Mouse (Mus musculus): ENCODE measurements around the gene Reps2. TPM values are rescaled to one million over a fixed set of nuclear protein-coding genes. Genes with fewer than 3 reads are reported as not detected.

The Reps2 gene
- polyA plus RNA-seq, 1 experiment from 2014 or later, result 0.61 TPM

GRCm38 (mm10) chrX:162584349-162584748, 59.1 kb downstream of the Reps2 start:
- WGBS, result 44% methylated on average over 3 of the region's 3 CpGs
- no peak overlapping the region for H3K9ac ChIP-seq
- no peak overlapping the region for H3K27ac ChIP-seq
- no peaks in the 10 kb centered on the region for H3K4me1 ChIP-seq
- H3K36me3 ChIP-seq, result no peaks in the 10 kb centered on the region
- no peak overlapping the region for H3K4me2 ChIP-seq
- no peaks in the 10 kb centered on the region for H3K9me3 ChIP-seq
- H3K4me3 ChIP-seq, result no peak overlapping the region
- ATAC-seq (ENCODE audit: borderline replicate concordance, extremely low read depth, low FRiP score, low TSS enrichment), result no peak
- 0 out of 2 replicates have a peak, but pooled peaks cover 6% of the 10 kb centered on the region for H3K27me3 ChIP-seq

GRCm38 (mm10) chrX:162580521-162580920, 62.9 kb downstream of the Reps2 start:
- Histone ChIP-seq H3K27me3 (0 out of 2 replicates have a peak, but pooled peaks cover 6% of the 10 kb centered on the region), H3K4me1 (no peaks in the 10 kb centered on the region), H3K9ac (no peak overlapping the region), H3K27ac (no peak overlapping the region), H3K36me3 (no peaks in the 10 kb centered on the region), H3K9me3 (no peaks in the 10 kb centered on the region), H3K4me2 (no peak overlapping the region), H3K4me3 (no peak overlapping the region)
- WGBS, result 75% methylated on average over 3 of the region's 3 CpGs
- ATAC-seq (ENCODE audit: borderline replicate concordance, extremely low read depth, low FRiP score, low TSS enrichment), result no peak

DNA sequence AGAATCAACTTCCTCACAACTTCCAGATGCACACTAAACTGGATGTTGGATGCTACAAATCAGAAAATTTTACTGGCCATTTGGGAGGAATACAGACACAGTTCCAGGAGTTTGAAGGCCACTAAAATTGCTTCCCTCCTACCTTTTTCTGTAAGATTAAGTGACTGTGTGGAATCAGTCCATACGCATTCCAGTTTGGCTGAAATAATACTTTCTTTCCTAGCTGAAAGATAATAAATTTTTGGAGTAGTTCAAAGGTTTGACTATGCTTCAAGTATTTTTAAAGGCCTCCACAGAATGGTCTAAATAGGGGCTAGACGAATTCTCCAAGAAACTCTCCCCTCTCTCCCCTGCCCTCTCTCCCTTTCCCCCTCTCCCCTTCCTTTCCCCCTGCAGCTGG, 75.0 kb downstream of the Reps2 start:
- Histone ChIP-seq H3K4me2 (no peak overlapping the region), H3K27me3 (no peaks in the 10 kb centered on the region), H3K9me3 (no peaks in the 10 kb centered on the region), H3K9ac (no peak overlapping the region), H3K36me3 (no peaks in the 10 kb centered on the region), H3K4me3 (no peak overlapping the region), H3K4me1 (no peaks in the 10 kb centered on the region), H3K27ac (no peak overlapping the region)
- no peak for ATAC-seq (ENCODE audit: borderline replicate concordance, extremely low read depth, low FRiP score, low TSS enrichment)
- 53% methylated on average over 2 of the region's 2 CpGs for WGBS

DNA sequence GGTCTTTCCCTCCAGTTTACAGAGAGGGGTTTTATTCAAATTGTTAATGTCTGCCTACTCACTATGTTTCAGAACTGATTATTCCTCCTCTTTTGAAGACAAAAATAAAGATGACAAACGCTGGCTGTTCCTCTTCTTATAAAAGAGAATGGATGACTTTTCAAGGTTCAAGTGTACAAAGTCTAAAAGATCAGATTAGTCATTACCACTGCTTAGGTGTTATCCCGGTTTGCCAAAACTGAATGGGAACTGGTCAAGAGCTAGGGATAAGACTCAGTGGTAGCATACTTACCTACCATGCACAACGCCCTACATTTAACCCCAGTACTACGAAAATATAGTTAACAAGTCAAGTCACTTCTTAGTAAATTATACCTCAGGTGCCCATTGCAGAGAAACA, 77.9 kb downstream of the Reps2 start:
- Histone ChIP-seq H3K4me3 (no peak overlapping the region), H3K36me3 (no peaks in the 10 kb centered on the region), H3K27me3 (peaks cover 2% of the 10 kb centered on the region; the same call in 1 of the 2 replicates), H3K27ac (no peak overlapping the region), H3K4me2 (no peak overlapping the region), H3K9ac (no peak overlapping the region), H3K9me3 (no peaks in the 10 kb centered on the region), H3K4me1 (no peaks in the 10 kb centered on the region)
- 91% methylated on average over 4 of the region's 4 CpGs for WGBS
- no peak for ATAC-seq (ENCODE audit: borderline replicate concordance, extremely low read depth, low FRiP score, low TSS enrichment)

DNA sequence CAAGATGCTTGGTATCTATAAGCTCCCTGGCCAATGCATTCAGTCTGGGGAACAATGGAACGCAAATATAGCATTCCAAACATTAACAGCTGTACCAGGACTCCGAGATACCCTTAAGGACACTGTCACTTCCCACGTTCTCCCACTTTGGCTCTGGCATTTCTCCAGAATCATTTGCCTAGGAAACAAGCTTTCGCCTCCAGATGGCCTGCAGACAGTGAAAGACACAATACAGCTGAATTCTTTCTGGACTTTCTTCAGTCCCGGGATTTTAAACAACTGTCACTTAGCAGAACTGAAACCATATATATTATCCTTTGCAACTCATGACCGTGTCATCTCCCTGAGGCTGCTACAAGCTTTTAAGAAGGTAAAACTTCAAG, 87.0 kb downstream of the Reps2 start:
- WGBS, result 37% methylated on average over 6 of the region's 6 CpGs
- H3K27me3 ChIP-seq, result peaks cover 14% of the 10 kb centered on the region
- peak; percentile 65 for ATAC-seq (ENCODE audit: borderline replicate concordance, extremely low read depth, low FRiP score, low TSS enrichment)

DNA sequence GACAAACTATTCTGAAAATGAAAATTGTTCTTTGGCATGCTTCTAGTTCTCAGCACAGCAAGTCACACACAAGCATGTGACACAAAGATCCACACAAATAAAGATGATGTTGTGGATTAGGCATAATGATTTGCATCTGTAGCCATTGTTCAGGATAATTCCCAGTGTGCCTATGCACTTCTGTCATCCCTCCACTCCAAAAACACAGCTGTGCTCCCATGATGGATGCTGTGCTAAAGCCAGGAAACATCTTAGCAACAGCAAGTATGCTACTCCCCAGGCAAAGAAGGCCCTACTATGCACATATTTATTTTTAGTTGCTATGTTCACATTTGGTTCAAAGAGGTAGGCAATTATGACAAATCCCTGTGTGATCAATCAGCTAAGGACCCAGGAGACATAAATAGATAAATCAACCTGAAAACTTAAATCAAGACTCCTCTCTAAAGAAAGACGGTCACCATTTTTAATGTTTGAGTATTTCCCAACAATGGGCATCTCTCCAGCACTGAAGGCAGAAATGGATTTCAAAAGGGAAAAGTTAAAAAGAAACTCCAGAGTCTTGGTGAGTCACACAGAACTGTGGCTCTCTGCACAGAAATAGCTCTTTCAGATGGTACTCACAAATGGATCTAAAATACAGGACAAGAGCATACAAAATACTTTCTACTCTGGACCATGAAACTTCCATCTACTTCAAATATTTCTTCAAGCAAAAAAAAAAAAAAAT, 87.6 kb downstream of the Reps2 start:
- ATAC-seq (ENCODE audit: borderline replicate concordance, extremely low read depth, low FRiP score, low TSS enrichment), result peak; percentile 57; the same call in 1 of the 2 replicates
- Histone ChIP-seq H3K27ac (peak overlapping the region; percentile 47; the same call in 1 of the 2 replicates), H3K4me2 (no peak overlapping the region), H3K36me3 (no peaks in the 10 kb centered on the region), H3K4me1 (0 out of 2 replicates have a peak, but pooled peaks cover 7% of the 10 kb centered on the region), H3K4me3 (no peak overlapping the region), H3K9ac (no peak overlapping the region), H3K9me3 (no peaks in the 10 kb centered on the region), H3K27me3 (peaks cover 15% of the 10 kb centered on the region)
- 42% methylated on average over 1 of the region's 1 CpGs for WGBS

More for the DNA sequence above, 87.0 kb downstream of the Reps2 start:
- Histone ChIP-seq H3K4me1 (0 out of 2 replicates have a peak, but pooled peaks cover 7% of the 10 kb centered on the region), H3K9ac (no peak overlapping the region), H3K9me3 (no peaks in the 10 kb centered on the region), H3K36me3 (no peaks in the 10 kb centered on the region), H3K4me2 (peak overlapping the region; percentile 8; the same call in 1 of the 2 replicates), H3K4me3 (no peak overlapping the region), H3K27ac (peak overlapping the region; percentile 47; the same call in 1 of the 2 replicates)

DNA sequence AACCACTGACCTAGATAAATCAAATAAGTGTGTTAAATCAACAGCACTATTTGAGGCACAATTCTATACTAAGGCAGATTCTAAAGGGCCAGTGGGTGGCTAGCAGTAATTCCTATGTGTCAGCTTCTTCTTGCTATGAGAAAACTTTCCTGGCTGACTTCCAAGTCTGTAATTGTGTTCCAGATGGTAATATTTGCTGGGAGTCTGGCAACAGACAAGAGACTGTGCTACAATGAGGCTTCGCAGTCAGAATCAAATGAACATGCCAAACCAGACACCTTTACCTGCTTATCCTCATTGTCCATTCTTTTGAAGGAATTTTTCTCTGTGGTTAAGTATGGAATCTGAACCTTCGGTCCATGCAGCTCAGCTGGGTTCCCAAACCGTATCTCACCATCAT, 88.9 kb downstream of the Reps2 start:
- Histone ChIP-seq H3K36me3 (no peaks in the 10 kb centered on the region), H3K9me3 (no peaks in the 10 kb centered on the region), H3K9ac (no peak overlapping the region), H3K4me3 (no peak overlapping the region), H3K4me2 (no peak overlapping the region), H3K27ac (no peak overlapping the region), H3K4me1 (0 out of 2 replicates have a peak, but pooled peaks cover 7% of the 10 kb centered on the region), H3K27me3 (peaks cover 10% of the 10 kb centered on the region; the same call in 1 of the 2 replicates)
- no peak for ATAC-seq (ENCODE audit: borderline replicate concordance, extremely low read depth, low FRiP score, low TSS enrichment)
- WGBS, result 64% methylated on average over 3 of the region's 3 CpGs

DNA sequence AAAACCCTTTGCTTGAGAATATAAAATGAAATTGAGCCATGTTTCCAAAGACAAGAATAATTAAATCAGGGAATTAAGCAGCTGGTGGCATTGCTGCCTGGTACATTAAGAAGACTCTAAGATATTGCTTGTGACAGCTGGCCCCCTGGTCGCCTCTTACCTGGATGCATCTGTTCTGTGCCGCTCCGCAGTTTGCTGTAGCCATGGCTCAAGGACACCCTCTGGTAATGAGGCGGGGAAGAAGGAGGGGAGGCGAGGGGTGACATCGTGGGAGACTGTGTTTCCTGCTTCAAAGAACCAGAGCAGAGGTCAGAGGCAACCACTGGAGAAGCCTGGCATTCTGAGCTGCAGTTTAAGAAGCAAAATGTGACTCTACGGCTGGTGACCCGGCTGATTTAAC, 91.1 kb downstream of the Reps2 start:
- Histone ChIP-seq H3K27ac (no peak overlapping the region), H3K36me3 (no peaks in the 10 kb centered on the region), H3K4me1 (0 out of 2 replicates have a peak, but pooled peaks cover 7% of the 10 kb centered on the region), H3K9me3 (no peaks in the 10 kb centered on the region), H3K27me3 (peaks cover 10% of the 10 kb centered on the region), H3K4me3 (no peak overlapping the region), H3K9ac (no peak overlapping the region), H3K4me2 (no peak overlapping the region)
- no peak for ATAC-seq (ENCODE audit: borderline replicate concordance, extremely low read depth, low FRiP score, low TSS enrichment)
- WGBS, result 48% methylated on average over 8 of the region's 8 CpGs

GRCm38 (mm10) chrX:162545037-162545436, 98.4 kb downstream of the Reps2 start:
- Histone ChIP-seq H3K4me3 (no peak overlapping the region), H3K4me1 (no peaks in the 10 kb centered on the region), H3K27me3 (no peaks in the 10 kb centered on the region; the same call in 1 of the 2 replicates), H3K9ac (no peak overlapping the region), H3K9me3 (no peaks in the 10 kb centered on the region), H3K36me3 (no peaks in the 10 kb centered on the region), H3K27ac (no peak overlapping the region), H3K4me2 (no peak overlapping the region)
- no peak for ATAC-seq (ENCODE audit: borderline replicate concordance, extremely low read depth, low FRiP score, low TSS enrichment)

- H3K9ac ChIP-seq, result no peak overlapping the region
- no peak for ATAC-seq (ENCODE audit: borderline replicate concordance, extremely low read depth, low FRiP score, low TSS enrichment)
- no peaks in the 10 kb centered on the region; the same call in 1 of the 2 replicates for H3K27me3 ChIP-seq
- H3K9me3 ChIP-seq, result no peaks in the 10 kb centered on the region
- H3K4me1 ChIP-seq, result no peaks in the 10 kb centered on the region
- H3K4me2 ChIP-seq, result no peak overlapping the region
- 43% methylated on average over 1 of the region's 1 CpGs for WGBS
- H3K4me3 ChIP-seq, result no peak overlapping the region
- H3K27ac ChIP-seq, result no peak overlapping the region
- H3K36me3 ChIP-seq, result no peaks in the 10 kb centered on the region
Measured at GRCm38 (mm10) chrX:162542576-162543227, 100.7 kb downstream of the Reps2 start.

- Histone ChIP-seq H3K4me2 (no peak overlapping the region), H3K4me1 (no peaks in the 10 kb centered on the region), H3K27ac (no peak overlapping the region), H3K9me3 (no peaks in the 10 kb centered on the region), H3K27me3 (no peaks in the 10 kb centered on the region; the same call in 1 of the 2 replicates), H3K9ac (no peak overlapping the region), H3K36me3 (no peaks in the 10 kb centered on the region), H3K4me3 (no peak overlapping the region)
- ATAC-seq (ENCODE audit: borderline replicate concordance, extremely low read depth, low FRiP score, low TSS enrichment), result no peak
- WGBS, result 100% methylated on average over 1 of the region's 1 CpGs
Measured at GRCm38 (mm10) chrX:162541961-162542360, 101.5 kb downstream of the Reps2 start.

GRCm38 (mm10) chrX:162531016-162531415, 112.4 kb downstream of the Reps2 start:
- Histone ChIP-seq H3K4me2 (no peak overlapping the region), H3K36me3 (no peaks in the 10 kb centered on the region), H3K4me3 (no peak overlapping the region), H3K9ac (no peak overlapping the region), H3K4me1 (no peaks in the 10 kb centered on the region), H3K27ac (no peak overlapping the region), H3K27me3 (peaks cover 7% of the 10 kb centered on the region), H3K9me3 (no peaks in the 10 kb centered on the region)
- ATAC-seq (ENCODE audit: borderline replicate concordance, extremely low read depth, low FRiP score, low TSS enrichment), result no peak
- WGBS, result 94% methylated on average over 2 of the region's 2 CpGs
